Mouse (Mus musculus) A20 (cell line): ENCODE measurements around the gene Mpv17l2.

ENCODE experiments used
- DNase-seq: peaks from one replicate; pipeline ENCODE4 v3.0.0-alpha.2; 2011; ENCODE audit warnings: low read depth, low spot score

The Mpv17l2 gene

GRCm38 (mm10) chr8:70760775-70761406 lies at the start of gene Mpv17l2:
Gene Mpv17l2 (minus strand): TSS chr8:70760946.
- peak; percentile 99 for DNase-seq

- no peak for DNase-seq
Measured at GRCm38 (mm10) chr8:70808955-70809701, 48.4 kb upstream of the Mpv17l2 start.

GRCm38 (mm10) chr8:70808239-70808638 lies 47.5 kb upstream of the Mpv17l2 start, which contains the start of gene Il12rb1:
Gene Il12rb1 (plus strand): TSS chr8:70808449.
- DNase-seq: peak; percentile 43

- DNase-seq: no peak
Measured at GRCm38 (mm10) chr8:70807304-70807703, 46.6 kb upstream of the Mpv17l2 start.

GRCm38 (mm10) chr8:70806541-70806940 lies 45.8 kb upstream of the Mpv17l2 start:
- no peak for DNase-seq

DNA sequence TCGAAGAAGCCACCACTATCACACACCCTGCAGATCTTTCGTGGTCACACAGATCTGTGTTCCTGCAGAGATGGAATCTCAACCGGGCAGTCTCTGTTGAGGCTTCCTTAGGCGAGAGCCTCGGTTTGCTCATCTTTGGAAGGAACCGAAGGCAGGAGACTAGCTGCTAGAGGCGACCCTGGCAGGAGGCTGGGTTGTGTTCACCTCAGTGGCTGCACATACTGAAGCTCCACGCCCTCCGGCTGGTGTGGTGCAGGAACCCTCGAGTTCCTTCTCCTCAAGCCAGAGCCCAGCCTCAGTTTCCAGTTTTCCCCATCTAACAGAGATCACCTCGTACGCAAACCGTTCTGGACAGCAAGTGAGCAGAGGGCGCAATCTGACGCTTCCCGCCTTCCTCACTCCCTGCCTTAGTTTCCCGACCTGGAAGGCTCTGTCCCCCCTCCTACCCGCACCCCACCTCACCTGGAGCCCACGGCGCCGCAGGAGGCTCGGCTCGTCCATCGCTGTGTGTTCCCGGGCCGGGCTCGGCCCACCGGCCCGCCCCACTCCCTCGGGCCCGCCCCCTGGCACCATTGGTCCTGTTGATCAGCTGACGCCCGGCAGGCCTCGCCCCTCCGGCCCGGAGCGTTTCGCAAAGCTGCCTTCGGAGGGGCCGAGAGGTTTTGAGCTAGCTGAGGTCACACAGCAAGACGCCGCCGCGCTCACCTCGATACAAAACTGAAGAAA lies 43.9 kb upstream of the Mpv17l2 start, which contains the start of gene Mast3:
Gene Mast3, minus strand, starts transcription at position 574 of the 726 bp plus-strand sequence.
- peak; percentile 93 for DNase-seq

DNA sequence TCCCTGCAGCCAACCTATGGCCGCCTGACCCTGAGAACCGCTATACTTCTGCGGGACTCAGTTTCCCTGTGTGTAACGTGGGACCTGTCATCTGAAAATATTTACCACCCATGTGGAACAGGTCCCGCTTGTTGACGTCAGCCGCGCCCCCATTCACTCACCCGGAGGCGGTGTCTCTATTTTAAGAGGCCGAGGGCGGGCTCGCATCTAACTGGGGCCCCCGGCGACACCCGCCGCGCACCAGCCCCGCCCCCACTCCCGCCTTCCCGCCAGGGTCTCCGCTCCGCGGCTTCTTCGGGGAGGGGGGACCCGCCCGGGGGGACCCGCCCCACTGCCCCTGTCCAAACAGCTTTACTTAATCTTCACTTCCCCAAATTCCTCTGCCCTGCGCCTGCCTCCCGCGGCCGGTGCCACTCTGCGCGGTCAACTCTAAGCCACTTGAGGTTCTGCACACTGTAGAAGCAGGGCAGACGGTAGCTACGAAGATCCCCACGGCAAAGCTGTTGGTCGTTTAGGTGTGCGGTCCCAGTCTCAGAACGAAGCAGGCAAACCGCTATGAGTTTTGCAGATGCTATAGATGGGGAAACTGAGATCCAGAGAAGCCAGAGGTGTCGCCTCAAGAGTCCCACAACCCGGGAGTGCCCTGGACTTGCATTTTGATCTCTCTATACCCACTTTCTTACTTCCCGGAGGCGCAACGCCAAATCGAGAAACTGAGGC lies 43.2 kb upstream of the Mpv17l2 start:
- peak; percentile 91 for DNase-seq

- no peak for DNase-seq
Measured at GRCm38 (mm10) chr8:70802786-70803510, 42.2 kb upstream of the Mpv17l2 start.

DNA sequence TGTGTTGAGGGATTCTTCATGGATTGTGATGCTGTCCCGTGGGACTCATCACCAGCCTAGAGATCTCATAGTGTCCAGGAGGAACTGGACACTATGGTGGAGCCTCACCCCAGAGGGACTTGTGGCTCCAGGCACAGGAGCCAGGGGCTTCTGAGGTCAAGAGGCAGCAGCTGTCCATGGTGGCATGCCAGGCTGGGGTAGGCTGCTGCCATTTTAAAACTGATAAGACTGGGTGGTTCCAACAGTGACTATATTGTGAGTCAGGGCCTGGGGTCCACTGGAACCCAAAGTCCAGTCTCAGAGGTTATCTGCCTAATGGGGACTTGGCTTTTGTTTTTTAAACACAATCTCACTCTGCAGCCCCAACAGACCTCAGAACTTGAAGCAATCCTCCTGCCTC lies 41.1 kb upstream of the Mpv17l2 start:
- no peak for DNase-seq

DNA sequence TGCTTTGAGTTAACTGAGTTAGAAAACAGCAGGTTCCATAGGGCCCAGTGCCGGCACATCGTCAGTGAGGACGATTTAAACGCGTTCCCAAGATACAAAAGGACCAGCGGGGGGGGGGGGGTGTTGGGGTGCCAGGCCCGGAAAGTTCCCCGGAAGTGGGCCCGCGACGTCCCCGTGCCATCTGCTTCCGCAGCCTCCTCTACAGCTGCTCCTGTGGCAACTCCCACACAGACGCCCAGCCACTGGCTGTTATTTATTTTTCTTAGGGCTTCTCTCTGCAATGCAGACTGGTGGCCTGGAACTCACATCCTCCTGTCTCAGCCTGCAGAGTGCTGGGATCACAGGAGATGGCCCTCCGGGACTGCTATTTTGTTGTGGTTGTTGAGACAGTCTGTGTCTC lies 40.4 kb upstream of the Mpv17l2 start:
- DNase-seq: no peak

DNA sequence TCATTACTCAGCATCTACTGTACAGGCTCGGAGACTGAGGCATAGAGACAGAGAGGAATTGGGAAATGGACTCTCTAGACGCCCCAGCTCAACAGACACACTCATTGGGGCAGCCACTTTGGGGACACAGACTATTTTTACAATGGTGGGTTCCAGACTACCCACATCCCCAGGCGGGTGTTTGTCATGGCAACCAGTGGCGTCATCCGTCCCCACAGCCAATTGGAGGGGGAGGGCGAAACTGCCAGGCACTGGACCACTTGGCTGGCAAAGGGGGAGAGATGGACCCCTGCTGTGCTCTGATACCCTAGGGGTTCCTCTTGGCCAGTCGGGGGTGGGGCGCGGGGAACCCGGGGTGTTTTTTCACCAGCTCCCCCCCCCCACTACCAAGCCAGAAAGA lies 39.9 kb upstream of the Mpv17l2 start:
- no peak for DNase-seq

DNA sequence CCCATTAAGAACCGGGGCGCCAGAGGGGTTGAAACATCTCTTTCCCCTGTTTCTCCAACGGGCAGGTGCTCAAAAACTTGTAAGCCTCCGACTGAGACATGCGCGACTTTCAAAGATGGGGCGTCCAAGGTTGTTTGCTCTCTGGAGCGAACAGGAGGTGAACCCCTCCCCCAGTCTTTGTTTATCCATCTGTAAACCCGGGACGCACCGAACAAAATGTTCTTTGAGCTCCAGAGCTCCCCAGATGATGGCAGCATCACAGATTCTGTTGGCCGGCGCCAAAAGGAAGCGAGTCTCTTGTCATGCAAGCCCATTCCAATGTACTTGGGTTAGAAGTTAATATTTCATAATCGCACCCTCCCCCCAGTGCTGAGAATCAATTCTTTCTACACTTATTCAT lies 37.5 kb upstream of the Mpv17l2 start:
- no peak for DNase-seq

GRCm38 (mm10) chr8:70797081-70798070 lies 36.6 kb upstream of the Mpv17l2 start:
- DNase-seq: peak; percentile 95

- DNase-seq: no peak
Measured at GRCm38 (mm10) chr8:70796403-70797080, 35.8 kb upstream of the Mpv17l2 start.

GRCm38 (mm10) chr8:70795370-70795769 lies 34.6 kb upstream of the Mpv17l2 start:
- DNase-seq: no peak

- no peak for DNase-seq
Measured at GRCm38 (mm10) chr8:70794215-70794614, 33.5 kb upstream of the Mpv17l2 start.

GRCm38 (mm10) chr8:70792700-70793099 lies 32.0 kb upstream of the Mpv17l2 start:
- DNase-seq: no peak

DNA sequence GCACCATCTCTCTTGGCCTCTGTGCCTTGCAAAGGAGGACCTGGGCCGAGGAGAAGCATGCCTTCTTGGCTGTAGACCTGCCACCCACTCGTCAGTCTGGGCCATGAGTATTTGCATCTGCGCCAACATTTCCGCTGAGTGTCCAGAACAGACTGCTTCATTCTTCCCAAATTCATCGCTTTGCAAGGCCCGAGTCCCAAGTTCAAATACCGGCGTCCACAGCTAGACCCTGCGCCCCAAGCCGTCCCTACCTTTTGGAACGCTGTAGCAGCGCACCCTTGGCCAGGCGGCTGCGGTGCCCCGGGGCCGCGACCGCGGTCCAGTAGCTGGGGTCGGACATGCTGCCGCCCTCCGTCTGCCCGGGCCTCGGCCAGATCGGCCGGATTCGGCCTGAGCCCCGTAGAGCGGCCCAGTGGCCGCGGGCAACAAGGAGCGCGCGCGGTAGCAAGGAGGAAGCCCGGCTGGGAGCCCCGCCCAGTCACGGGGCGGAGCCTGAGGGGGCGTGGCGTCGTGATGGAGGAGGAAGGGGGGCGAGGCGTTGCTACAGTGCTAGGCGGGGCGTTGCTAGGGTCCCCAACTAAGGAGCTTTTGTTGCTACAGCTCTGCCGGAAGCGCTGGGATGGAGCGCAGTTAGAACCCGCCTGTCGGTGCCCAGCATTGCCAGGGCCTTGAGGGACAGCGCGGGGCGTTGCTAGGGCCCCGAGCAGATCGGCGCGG lies 31.4 kb upstream of the Mpv17l2 start:
- peak; percentile 99 for DNase-seq

DNA sequence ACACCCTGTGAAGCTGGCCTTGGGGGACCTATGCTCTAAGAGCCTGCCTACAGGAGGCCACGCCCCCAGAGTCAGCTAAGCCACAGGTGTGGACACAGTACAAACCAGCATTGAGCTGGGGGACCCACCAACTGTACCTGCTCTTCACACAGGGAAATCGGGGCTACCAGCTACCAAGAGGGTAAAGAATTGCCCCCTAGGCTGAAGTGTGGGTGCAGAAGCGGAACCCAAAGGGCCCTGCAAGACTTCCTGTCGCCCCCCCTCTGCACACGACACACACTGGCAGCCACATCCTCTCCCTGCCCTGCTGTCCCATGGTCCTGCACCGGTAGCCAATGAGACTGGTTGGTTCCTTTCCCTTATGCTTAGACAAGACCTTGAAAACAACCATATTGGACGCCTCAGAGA lies 30.6 kb upstream of the Mpv17l2 start:
- DNase-seq: peak; percentile 87
